8 mouse cellular contexts compared by ENCODE assay signal in the genomic region with DNA sequence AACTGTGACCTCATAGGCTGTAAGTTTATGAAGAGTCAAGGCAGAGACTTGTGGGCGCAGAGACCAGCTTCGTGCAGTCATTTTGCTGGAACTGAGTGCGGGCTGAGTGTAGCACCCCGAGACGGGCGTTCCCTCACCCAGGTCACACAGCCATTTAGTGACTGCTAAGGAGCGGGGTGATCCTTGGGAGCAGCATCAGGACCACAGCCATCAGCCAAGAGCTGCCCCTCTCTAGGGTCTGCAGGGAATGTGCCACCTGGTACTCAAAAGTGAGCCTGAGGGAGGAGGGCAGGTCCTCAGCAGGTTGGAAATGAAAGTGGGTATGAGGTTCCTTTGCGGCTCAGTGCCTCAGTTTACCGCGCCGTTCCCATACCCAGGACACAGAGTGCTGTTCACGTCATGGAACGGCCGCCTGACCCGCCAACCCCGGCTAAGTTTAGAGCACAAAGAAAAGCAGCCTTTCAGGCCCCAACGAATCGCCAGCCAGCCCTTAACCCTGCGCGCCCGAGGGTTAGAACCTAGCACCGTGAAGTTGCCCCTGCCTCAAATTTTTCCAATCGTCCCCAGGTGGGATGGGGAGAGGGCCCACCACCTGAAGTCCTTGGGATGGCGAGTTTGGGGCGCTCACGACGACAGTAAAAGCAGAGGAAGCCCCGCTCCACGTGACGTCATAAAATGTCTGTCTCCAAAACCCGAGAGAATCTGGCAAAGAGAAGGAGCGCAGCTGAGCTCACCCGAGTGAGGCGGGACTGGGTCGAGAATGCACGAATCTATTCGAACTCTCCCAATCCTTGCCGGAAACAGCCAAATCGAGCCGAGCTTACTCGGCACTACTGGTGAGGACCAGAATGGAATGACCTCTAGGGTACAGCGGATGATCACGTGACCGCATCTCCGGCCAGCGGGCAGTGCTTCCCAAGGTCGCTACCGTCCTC. TPM values are rescaled to one million over a fixed set of nuclear protein-coding genes. Genes with fewer than 3 reads are reported as not detected.
DNase-seq lines count a peak whose midpoint lies in the region; ATAC-seq and TF ChIP-seq lines count a peak whose summit lies in the region.

No protein-coding gene starts in this region.

- WGBS in embryonic facial prominence, embryonic 14.5 days: 4% methylated on average over 47 of the region's 48 CpGs
- 4% methylated on average over 48 of the region's 48 CpGs for WGBS in heart, embryonic 16.5 days
- 5% methylated on average over 48 of the region's 48 CpGs for WGBS in kidney, postnatal 0 days
- WGBS in stomach, embryonic 16.5 days: 5% methylated on average over 48 of the region's 48 CpGs

- peak overlapping the region; percentile 36 for H3K4me3 ChIP-seq in embryonic facial prominence, embryonic 14.5 days (ENCODE audit: low read depth, low read length)
- H3K4me3 ChIP-seq in heart, embryonic 16.5 days (ENCODE audit: low read length): peak overlapping the region; percentile 44
- H3K4me3 ChIP-seq in kidney, postnatal 0 days (replicated peaks; ENCODE audit: low read depth, low read length): peak overlapping the region; percentile 16
- H3K4me3 ChIP-seq in stomach, embryonic 16.5 days (replicated peaks; ENCODE audit: low read length): peak overlapping the region; percentile 30

- peaks cover 78% of the 10 kb centered on the region for H3K27me3 ChIP-seq in embryonic facial prominence, embryonic 14.5 days (replicated peaks; ENCODE audit: control insufficient read depth, insufficient read depth, low read length)
- peaks cover 66% of the 10 kb centered on the region for H3K27me3 ChIP-seq in heart, embryonic 16.5 days (ENCODE audit: control insufficient read depth, insufficient read depth, low read length)
- H3K27me3 ChIP-seq in kidney, postnatal 0 days (ENCODE audit: insufficient read depth, low read length): 0 out of 2 replicates have a peak, but pooled peaks cover 6% of the 10 kb centered on the region
- H3K27me3 ChIP-seq in stomach, embryonic 16.5 days (ENCODE audit: control insufficient read depth, insufficient read depth, low read length): peaks cover 42% of the 10 kb centered on the region

- peak; percentile 65 for ATAC-seq in CD4-positive, CD25-positive, alpha-beta regulatory T cell, adult 4 months
- peak; percentile 16; the same call in 1 of the 2 replicates for ATAC-seq in embryonic facial prominence, embryonic 14.5 days (ENCODE audit: low read depth)
- no peak for ATAC-seq in heart, embryonic 16.5 days (replicated peaks; ENCODE audit: extremely low read depth, insufficient read depth, low FRiP score)
- peak; percentile 14; the same call in 1 of the 2 replicates for ATAC-seq in kidney, postnatal 0 days (replicated peaks; ENCODE audit: low FRiP score, low read depth)
- no peak for ATAC-seq in stomach, embryonic 16.5 days (ENCODE audit: insufficient read depth, low FRiP score)

- H3K36me3 ChIP-seq in embryonic facial prominence, embryonic 14.5 days (ENCODE audit: control insufficient read depth, insufficient read depth, low read length): no peaks in the 10 kb centered on the region
- H3K36me3 ChIP-seq in heart, embryonic 16.5 days (ENCODE audit: control insufficient read depth, insufficient read depth): no peaks in the 10 kb centered on the region
- no peaks in the 10 kb centered on the region for H3K36me3 ChIP-seq in kidney, postnatal 0 days (ENCODE audit: insufficient read depth, low read length)
- no peaks in the 10 kb centered on the region for H3K36me3 ChIP-seq in stomach, embryonic 16.5 days (ENCODE audit: control insufficient read depth, insufficient read depth, low read length)

- peak overlapping the region; percentile 55 for H3K9ac ChIP-seq in embryonic facial prominence, embryonic 14.5 days (ENCODE audit: low read depth, low read length)
- H3K9ac ChIP-seq in heart, embryonic 16.5 days (ENCODE audit: low read length): peak overlapping the region; percentile 24; the same call in 1 of the 2 replicates
- no peak overlapping the region for H3K9ac ChIP-seq in kidney, postnatal 0 days (ENCODE audit: low read depth, low read length)
- peak overlapping the region; percentile 54 for H3K9ac ChIP-seq in stomach, embryonic 16.5 days (ENCODE audit: low read length)

- no peak overlapping the region for H3K27ac ChIP-seq in embryonic facial prominence, embryonic 14.5 days (replicated peaks; ENCODE audit: low read depth, low read length)
- no peak overlapping the region for H3K27ac ChIP-seq in heart, embryonic 16.5 days (ENCODE audit: low read length)
- 0 out of 2 replicates have a peak overlapping the region, but pooled peaks have one; percentile 28 for H3K27ac ChIP-seq in kidney, postnatal 0 days
- H3K27ac ChIP-seq in stomach, embryonic 16.5 days (ENCODE audit: low read length): no peak overlapping the region

- H3K4me1 ChIP-seq in embryonic facial prominence, embryonic 14.5 days (ENCODE audit: control insufficient read depth, insufficient read depth, low read length): 0 out of 2 replicates have a peak, but pooled peaks cover 3% of the 10 kb centered on the region
- peaks cover 20% of the 10 kb centered on the region for H3K4me1 ChIP-seq in heart, embryonic 16.5 days (ENCODE audit: control insufficient read depth, insufficient read depth, low read length)
- H3K4me1 ChIP-seq in kidney, postnatal 0 days (replicated peaks; ENCODE audit: insufficient read depth, low read length): 0 out of 2 replicates have a peak, but pooled peaks cover 20% of the 10 kb centered on the region
- H3K4me1 ChIP-seq in stomach, embryonic 16.5 days (ENCODE audit: control insufficient read depth, insufficient read depth, low read length): peaks cover 10% of the 10 kb centered on the region

- no peaks in the 10 kb centered on the region for H3K9me3 ChIP-seq in embryonic facial prominence, embryonic 14.5 days (ENCODE audit: control insufficient read depth, low read length)
- H3K9me3 ChIP-seq in heart, embryonic 16.5 days (replicated peaks; ENCODE audit: control insufficient read depth, low read length): no peaks in the 10 kb centered on the region
- H3K9me3 ChIP-seq in kidney, postnatal 0 days (replicated peaks; ENCODE audit: low read length): no peaks in the 10 kb centered on the region
- no peaks in the 10 kb centered on the region for H3K9me3 ChIP-seq in stomach, embryonic 16.5 days (replicated peaks; ENCODE audit: control insufficient read depth, low read length)

- peak overlapping the region; percentile 59 for H3K4me2 ChIP-seq in embryonic facial prominence, embryonic 14.5 days (ENCODE audit: low read depth, low read length)
- peak overlapping the region; percentile 64 for H3K4me2 ChIP-seq in heart, embryonic 16.5 days (ENCODE audit: low read depth, low read length)
- H3K4me2 ChIP-seq in kidney, postnatal 0 days (ENCODE audit: low read length): peak overlapping the region; percentile 42
- peak overlapping the region; percentile 56 for H3K4me2 ChIP-seq in stomach, embryonic 16.5 days (ENCODE audit: low read depth, low read length)

- TF ChIP-seq CTCF in kidney, postnatal 0 days (IDR thresholded peaks at IDR 0.05; ENCODE audit: low read depth): no peak

- peak; percentile 85 for DNase-seq in adrenal gland, adult 2 months
- peak; percentile 50 for DNase-seq in embryonic facial prominence, embryonic 14.5 days (ENCODE audit: low spot score)
- DNase-seq in kidney, postnatal 0 days (ENCODE audit: low spot score): peak; percentile 48
- peak; percentile 68 for DNase-seq in lung, postnatal 25 days (ENCODE audit: low spot score)
- no peak for DNase-seq in spleen, postnatal 14 days (ENCODE audit: low spot score in 2 of 2)

RNA-seq across cellular contexts. Expression of gene Rab3a, which starts 10.6 kb away (rescaled TPM):
- polyA plus RNA-seq in CD4-positive, CD25-positive, alpha-beta regulatory T cell, adult 4 months (2017; shearing (Covaris generic)): 1 to 10 TPM; 7.5 to 9.6 TPM
- 10 to 100 TPM; 49.1 to 85.5 TPM for total RNA-seq in adrenal gland, adult 2 months (2021)
- polyA plus RNA-seq in adrenal gland, adult 2 months (2012; rRNA removed): 141 and 152 TPM in 2 replicates
- polyA plus RNA-seq in embryonic facial prominence, embryonic 14.5 days (2014; fragmentation: Nextera tagmentation; extraction: Ambion mirVana): 36.3 and 39.0 TPM in 2 replicates
- polyA plus RNA-seq in heart, embryonic 16.5 days (2015; fragmentation: Nextera tagmentation; extraction: Ambion mirVana): 29.1 and 30.0 TPM in 2 replicates
- polyA plus RNA-seq in kidney, postnatal 0 days (2015; fragmentation: Nextera tagmentation; extraction: Ambion mirVana): 20.5 and 21.8 TPM in 2 replicates
- polyA plus RNA-seq in stomach, embryonic 16.5 days (2015; fragmentation: Nextera tagmentation; extraction: Ambion mirVana): 23.4 and 23.8 TPM in 2 replicates

RNA-seq across cellular contexts. Expression of gene Mpv17l2, which starts 16.8 kb away (rescaled TPM):
- 10 to 100 TPM; 30.2 to 39.2 TPM for polyA plus RNA-seq in CD4-positive, CD25-positive, alpha-beta regulatory T cell, adult 4 months (2017; shearing (Covaris generic))
- 100 to 1,000 TPM; 108 to 132 TPM for total RNA-seq in adrenal gland, adult 2 months (2021)
- polyA plus RNA-seq in adrenal gland, adult 2 months (2012; rRNA removed): 359 and 417 TPM in 2 replicates
- 34.2 and 36.5 TPM in 2 replicates for polyA plus RNA-seq in embryonic facial prominence, embryonic 14.5 days (2014; fragmentation: Nextera tagmentation; extraction: Ambion mirVana)
- polyA plus RNA-seq in heart, embryonic 16.5 days (2015; fragmentation: Nextera tagmentation; extraction: Ambion mirVana): 44.0 and 50.5 TPM in 2 replicates
- 78.2 and 80.3 TPM in 2 replicates for polyA plus RNA-seq in kidney, postnatal 0 days (2015; fragmentation: Nextera tagmentation; extraction: Ambion mirVana)
- polyA plus RNA-seq in stomach, embryonic 16.5 days (2015; fragmentation: Nextera tagmentation; extraction: Ambion mirVana): 47.6 and 54.3 TPM in 2 replicates

RNA-seq across cellular contexts. Expression of gene Pde4c, which starts 20.4 kb away (rescaled TPM):
- polyA plus RNA-seq in CD4-positive, CD25-positive, alpha-beta regulatory T cell, adult 4 months (2017; shearing (Covaris generic)): under 1 TPM; 0.66 to 0.94 TPM
- total RNA-seq in adrenal gland, adult 2 months (2021): 1 to 10 TPM in 1 of 2 experiments, under 1 TPM in 1; 0.76 to 1.0 TPM
- 2.9 and 3.3 TPM in 2 replicates for polyA plus RNA-seq in adrenal gland, adult 2 months (2012; rRNA removed)
- 0.16 and 0.22 TPM in 2 replicates for polyA plus RNA-seq in embryonic facial prominence, embryonic 14.5 days (2014; fragmentation: Nextera tagmentation; extraction: Ambion mirVana)
- 0.38 and 0.55 TPM in 2 replicates for polyA plus RNA-seq in heart, embryonic 16.5 days (2015; fragmentation: Nextera tagmentation; extraction: Ambion mirVana)
- 8.0 and 9.5 TPM in 2 replicates for polyA plus RNA-seq in kidney, postnatal 0 days (2015; fragmentation: Nextera tagmentation; extraction: Ambion mirVana)
- polyA plus RNA-seq in stomach, embryonic 16.5 days (2015; fragmentation: Nextera tagmentation; extraction: Ambion mirVana): 0.23 and 0.84 TPM in 2 replicates

RNA-seq across cellular contexts. Expression of gene Gm3336, which starts 25.6 kb away (rescaled TPM):
- not detected for polyA plus RNA-seq in CD4-positive, CD25-positive, alpha-beta regulatory T cell, adult 4 months (2017; shearing (Covaris generic))
- under 1 TPM in 1 of 2 experiments, not detected in 1; 0.69 TPM for total RNA-seq in adrenal gland, adult 2 months (2021)
- polyA plus RNA-seq in adrenal gland, adult 2 months (2012; rRNA removed): 0.51 and 0.97 TPM in 2 replicates
- not detected in 2 replicates for polyA plus RNA-seq in embryonic facial prominence, embryonic 14.5 days (2014; fragmentation: Nextera tagmentation; extraction: Ambion mirVana)
- polyA plus RNA-seq in heart, embryonic 16.5 days (2015; fragmentation: Nextera tagmentation; extraction: Ambion mirVana): not detected in 2 replicates
- 0.70 and 0.74 TPM in 2 replicates for polyA plus RNA-seq in kidney, postnatal 0 days (2015; fragmentation: Nextera tagmentation; extraction: Ambion mirVana)
- polyA plus RNA-seq in stomach, embryonic 16.5 days (2015; fragmentation: Nextera tagmentation; extraction: Ambion mirVana): 2.0 and 4.2 TPM in 2 replicates

RNA-seq across cellular contexts. Expression of gene Pik3r2, which starts 32.6 kb away (rescaled TPM):
- 1 to 10 TPM; 4.3 to 4.5 TPM for polyA plus RNA-seq in CD4-positive, CD25-positive, alpha-beta regulatory T cell, adult 4 months (2017; shearing (Covaris generic))
- 10 to 100 TPM; 37.2 to 49.0 TPM for total RNA-seq in adrenal gland, adult 2 months (2021)
- 296 and 305 TPM in 2 replicates for polyA plus RNA-seq in adrenal gland, adult 2 months (2012; rRNA removed)
- 61.5 and 70.3 TPM in 2 replicates for polyA plus RNA-seq in embryonic facial prominence, embryonic 14.5 days (2014; fragmentation: Nextera tagmentation; extraction: Ambion mirVana)
- 42.1 and 43.3 TPM in 2 replicates for polyA plus RNA-seq in heart, embryonic 16.5 days (2015; fragmentation: Nextera tagmentation; extraction: Ambion mirVana)
- 43.8 and 47.2 TPM in 2 replicates for polyA plus RNA-seq in kidney, postnatal 0 days (2015; fragmentation: Nextera tagmentation; extraction: Ambion mirVana)
- polyA plus RNA-seq in stomach, embryonic 16.5 days (2015; fragmentation: Nextera tagmentation; extraction: Ambion mirVana): 57.6 and 60.8 TPM in 2 replicates

Comparison
In these comparisons a context has a peak if more than half of its experiments do, and no peak if none do; other contexts are left out.
1. ATAC-seq: peak in CD4-positive, CD25-positive, alpha-beta regulatory T cell, adult 4 months (single experiment), embryonic facial prominence, embryonic 14.5 days (single experiment) and kidney, postnatal 0 days (single experiment); none in heart, embryonic 16.5 days (single experiment) and stomach, embryonic 16.5 days (single experiment).
2. DNase-seq: peak in adrenal gland, adult 2 months (single experiment), embryonic facial prominence, embryonic 14.5 days (single experiment), kidney, postnatal 0 days (single experiment) and lung, postnatal 25 days (single experiment); none in spleen, postnatal 14 days (0 of 2).
3. Peak in every context shown above with its lines, with median percentiles within 50 percentile points of each other: H3K4me2 ChIP-seq and H3K4me3 ChIP-seq.